Mouse (Mus musculus) Muller cell, postnatal 12 days (primary cell): ENCODE results near the gene Tuba8.

ENCODE experiments used
- DNase-seq: peaks from one replicate; pipeline ENCODE4 v3.0.0-alpha.2; 2015; ENCODE audit errors: inconsistent ontology term

Tuba8 gene

GRCm38 (mm10) chr6:121210149-121210925 lies at the start of gene Tuba8:
Gene Tuba8 (plus strand): TSS chr6:121210696.
- DNase-seq: peak; percentile 87

GRCm38 (mm10) chr6:121162616-121163015 lies 47.9 kb upstream of the Tuba8 start:
- no peak for DNase-seq

- DNase-seq: no peak
These were observed 44.4 kb upstream of the Tuba8 start for GRCm38 (mm10) chr6:121166098-121166552.

- no peak for DNase-seq
These were observed 43.0 kb upstream of the Tuba8 start for GRCm38 (mm10) chr6:121167381-121167975.

GRCm38 (mm10) chr6:121171102-121171501 lies 39.4 kb upstream of the Tuba8 start:
- DNase-seq: no peak

- DNase-seq: no peak
These were observed 37.0 kb upstream of the Tuba8 start for GRCm38 (mm10) chr6:121173471-121173870.

- DNase-seq: no peak
These were observed 35.7 kb upstream of the Tuba8 start for GRCm38 (mm10) chr6:121174761-121175160.

- DNase-seq: no peak
These were observed 34.3 kb upstream of the Tuba8 start for GRCm38 (mm10) chr6:121176011-121176730.

- no peak for DNase-seq
These were observed 33.8 kb upstream of the Tuba8 start for GRCm38 (mm10) chr6:121176731-121177098.

GRCm38 (mm10) chr6:121177118-121177708 lies 33.3 kb upstream of the Tuba8 start:
- no peak for DNase-seq

- peak; percentile 47 for DNase-seq
These were observed 31.7 kb upstream of the Tuba8 start for GRCm38 (mm10) chr6:121178700-121179358.

GRCm38 (mm10) chr6:121179846-121180245 lies 30.6 kb upstream of the Tuba8 start:
- DNase-seq: no peak

GRCm38 (mm10) chr6:121183414-121184173 lies 26.9 kb upstream of the Tuba8 start, which contains the start of gene Pex26:
Gene Pex26 (plus strand): TSS chr6:121183667.
- peak; percentile 92 for DNase-seq

GRCm38 (mm10) chr6:121184198-121185140 lies 26.0 kb upstream of the Tuba8 start:
- DNase-seq: peak; percentile 47

GRCm38 (mm10) chr6:121185232-121185631 lies 25.3 kb upstream of the Tuba8 start:
- DNase-seq: no peak

- no peak for DNase-seq
These were observed 19.1 kb upstream of the Tuba8 start for GRCm38 (mm10) chr6:121191261-121192009.

- DNase-seq: peak; percentile 36
These were observed 16.2 kb upstream of the Tuba8 start for GRCm38 (mm10) chr6:121194061-121194955.
